In the genomic region with DNA sequence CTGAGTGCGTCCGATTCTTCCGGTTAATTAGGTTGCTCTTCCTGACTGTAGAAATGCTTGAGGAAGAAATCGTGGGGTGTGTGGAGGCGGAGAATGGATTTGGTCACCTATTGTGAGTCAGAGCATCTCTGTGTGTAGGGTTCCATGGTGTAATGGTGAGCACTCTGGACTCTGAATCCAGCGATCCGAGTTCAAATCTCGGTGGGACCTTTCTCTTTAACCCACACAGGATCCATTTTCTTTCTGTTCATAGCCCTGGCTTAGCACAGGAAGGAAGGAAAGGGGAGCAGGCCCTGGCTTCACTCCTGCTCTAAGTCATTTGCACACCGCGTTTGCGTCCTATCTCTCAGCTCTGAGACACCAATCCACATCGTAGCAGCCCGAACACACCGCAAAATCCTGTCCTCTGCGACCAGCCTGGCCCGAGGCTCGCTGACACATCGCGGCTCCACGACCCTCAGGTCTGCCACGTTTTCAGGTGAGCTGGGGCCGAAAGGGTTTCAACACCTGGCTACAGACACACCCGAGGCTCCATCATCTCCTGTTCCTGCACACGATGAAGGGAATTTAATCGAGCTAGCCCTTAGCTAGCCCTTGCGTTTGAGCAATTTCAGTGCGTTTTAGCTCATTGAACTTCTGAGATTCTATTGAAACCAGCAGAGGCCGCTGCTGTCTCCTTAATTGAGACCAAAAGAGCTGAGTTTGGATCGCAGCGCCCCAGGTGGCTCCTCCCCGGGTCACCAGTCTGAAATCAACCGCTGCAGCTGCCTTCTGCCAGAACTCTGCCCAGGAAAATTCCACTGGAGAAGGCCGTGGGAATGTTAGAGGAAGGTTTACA, we compare ENCODE assay signal across 8 mouse cellular contexts. TPM values are rescaled to one million over a fixed set of nuclear protein-coding genes. Genes with fewer than 3 reads are reported as not detected.
A peak's percentile ranks its signal among the peaks of the same experiment; 100 is the strongest.
DNase-seq lines count a peak whose midpoint lies in the region; ATAC-seq lines count a peak whose summit lies in the region.

No protein-coding gene starts in this region.

- WGBS in embryonic facial prominence, embryonic 12.5 days, result under 1% methylated on average over 33 of the region's 33 CpGs
- WGBS in heart, embryonic 11.5 days (ENCODE audit: insufficient replicate concordance), result under 1% methylated on average over 33 of the region's 33 CpGs
- WGBS in kidney, embryonic 16.5 days, result under 1% methylated on average over 33 of the region's 33 CpGs
- 2% methylated on average over 33 of the region's 33 CpGs for WGBS in liver, embryonic 11.5 days

- H3K9ac ChIP-seq in embryonic facial prominence, embryonic 12.5 days, result peak overlapping the region; percentile 36
- peak overlapping the region; percentile 59 for H3K9ac ChIP-seq in heart, embryonic 11.5 days (ENCODE audit: low read depth, low read length)
- peak overlapping the region; percentile 71 for H3K9ac ChIP-seq in kidney, embryonic 16.5 days (replicated peaks; ENCODE audit: low read length)
- H3K9ac ChIP-seq in liver, embryonic 11.5 days (ENCODE audit: low read depth, low read length), result peak overlapping the region; percentile 44

- H3K27me3 ChIP-seq in embryonic facial prominence, embryonic 12.5 days, result no peaks in the 10 kb centered on the region
- peaks cover 2% of the 10 kb centered on the region; the same call in 1 of the 2 replicates for H3K27me3 ChIP-seq in heart, embryonic 11.5 days (ENCODE audit: control insufficient read depth, insufficient read depth, low read length)
- H3K27me3 ChIP-seq in kidney, embryonic 16.5 days (ENCODE audit: insufficient read depth, low read length), result peaks cover 4% of the 10 kb centered on the region; the same call in 1 of the 2 replicates
- H3K27me3 ChIP-seq in liver, embryonic 11.5 days (replicated peaks; ENCODE audit: control insufficient read depth, insufficient read depth, low read length), result peaks cover 9% of the 10 kb centered on the region
- H3K27me3 ChIP-seq in splenic B cell, adult 2 months (ENCODE audit: control insufficient read depth, insufficient read depth, low read length, poor library complexity, severe bottlenecking), result no peaks in the 10 kb centered on the region

- no peaks in the 10 kb centered on the region for H3K9me3 ChIP-seq in embryonic facial prominence, embryonic 12.5 days
- no peaks in the 10 kb centered on the region for H3K9me3 ChIP-seq in heart, embryonic 11.5 days (replicated peaks; ENCODE audit: control insufficient read depth, low read length)
- no peaks in the 10 kb centered on the region for H3K9me3 ChIP-seq in kidney, embryonic 16.5 days (ENCODE audit: low read length)
- H3K9me3 ChIP-seq in liver, embryonic 11.5 days (ENCODE audit: control insufficient read depth, low read length), result no peaks in the 10 kb centered on the region

- peak; percentile 90 for DNase-seq in A20 (ENCODE audit: low read depth, low spot score)
- DNase-seq in adrenal gland, postnatal 14 days, result peak; percentile 85
- DNase-seq in liver, embryonic 11.5 days (ENCODE audit: low spot score), result peak; percentile 68
- peak; percentile 87 for DNase-seq in splenic B cell, adult 2 months (ENCODE audit: low read depth, low spot score)

- peak overlapping the region; percentile 75 for H3K4me2 ChIP-seq in embryonic facial prominence, embryonic 12.5 days (replicated peaks)
- peak overlapping the region; percentile 90 for H3K4me2 ChIP-seq in heart, embryonic 11.5 days
- peak overlapping the region; percentile 95 for H3K4me2 ChIP-seq in kidney, embryonic 16.5 days (replicated peaks; ENCODE audit: low read depth, low read length)
- peak overlapping the region; percentile 79 for H3K4me2 ChIP-seq in liver, embryonic 11.5 days

- H3K27ac ChIP-seq in embryonic facial prominence, embryonic 12.5 days, result no peak overlapping the region
- H3K27ac ChIP-seq in heart, embryonic 11.5 days (ENCODE audit: low read depth, low read length), result no peak overlapping the region
- 0 out of 2 replicates have a peak overlapping the region, but pooled peaks have one; percentile 3 for H3K27ac ChIP-seq in kidney, embryonic 16.5 days (ENCODE audit: low read length)
- H3K27ac ChIP-seq in liver, embryonic 11.5 days (ENCODE audit: low read depth, low read length), result no peak overlapping the region

- H3K4me1 ChIP-seq in embryonic facial prominence, embryonic 12.5 days, result peaks cover 11% of the 10 kb centered on the region; the same call in 1 of the 2 replicates
- peaks cover 14% of the 10 kb centered on the region; the same call in 1 of the 2 replicates for H3K4me1 ChIP-seq in heart, embryonic 11.5 days (ENCODE audit: control insufficient read depth, insufficient read depth, low read length)
- peaks cover 29% of the 10 kb centered on the region for H3K4me1 ChIP-seq in kidney, embryonic 16.5 days (ENCODE audit: insufficient read depth, low read length)
- peaks cover 8% of the 10 kb centered on the region; the same call in 1 of the 2 replicates for H3K4me1 ChIP-seq in liver, embryonic 11.5 days (replicated peaks; ENCODE audit: control insufficient read depth, insufficient read depth, low read length)

- H3K36me3 ChIP-seq in embryonic facial prominence, embryonic 12.5 days, result no peaks in the 10 kb centered on the region
- H3K36me3 ChIP-seq in heart, embryonic 11.5 days (ENCODE audit: control insufficient read depth, insufficient read depth, low read length), result no peaks in the 10 kb centered on the region
- H3K36me3 ChIP-seq in kidney, embryonic 16.5 days (ENCODE audit: insufficient read depth, low read length), result no peaks in the 10 kb centered on the region
- no peaks in the 10 kb centered on the region for H3K36me3 ChIP-seq in liver, embryonic 11.5 days (ENCODE audit: control insufficient read depth, insufficient read depth, low read length)
- no peaks in the 10 kb centered on the region for H3K36me3 ChIP-seq in splenic B cell, adult 2 months (ENCODE audit: control insufficient read depth, insufficient read depth, low read length, poor library complexity, severe bottlenecking)

- no peak for ATAC-seq in embryonic facial prominence, embryonic 12.5 days (ENCODE audit: insufficient number of reproducible peaks, insufficient read depth, low FRiP score, low TSS enrichment)
- ATAC-seq in heart, embryonic 11.5 days (replicated peaks; ENCODE audit: insufficient number of reproducible peaks, low FRiP score, low TSS enrichment), result peak; percentile 15; the same call in 1 of the 2 replicates
- ATAC-seq in kidney, embryonic 16.5 days (ENCODE audit: low FRiP score, low TSS enrichment), result peak; percentile 40; the same call in 1 of the 2 replicates
- ATAC-seq in liver, embryonic 11.5 days (replicated peaks; ENCODE audit: low FRiP score), result peak; percentile 66
- peak; percentile 72 for ATAC-seq in monocyte, adult 5-6 weeks (replicated peaks; ENCODE audit: insufficient number of reproducible peaks, low FRiP score, low TSS enrichment, poor library complexity, severe bottlenecking)

- peak overlapping the region; percentile 41 for H3K4me3 ChIP-seq in embryonic facial prominence, embryonic 12.5 days
- peak overlapping the region; percentile 37 for H3K4me3 ChIP-seq in heart, embryonic 11.5 days (ENCODE audit: low read depth, low read length)
- H3K4me3 ChIP-seq in kidney, embryonic 16.5 days (ENCODE audit: low read length), result peak overlapping the region; percentile 51
- peak overlapping the region; percentile 53 for H3K4me3 ChIP-seq in liver, embryonic 11.5 days (ENCODE audit: low read depth, low read length)

RNA-seq across cellular contexts. Expression of gene Gm17651, which starts 7.0 kb away (rescaled TPM):
- not detected in 2 replicates for total RNA-seq in adrenal gland, postnatal 14 days (2021)
- not detected in 2 replicates for polyA plus RNA-seq in embryonic facial prominence, embryonic 12.5 days (2016; fragmentation: Nextera tagmentation; extraction: Ambion mirVana)
- polyA plus RNA-seq in heart, embryonic 11.5 days (2014; fragmentation: Nextera tagmentation; extraction: Ambion mirVana), result not detected in 2 replicates
- not detected in 2 replicates for polyA plus RNA-seq in kidney, embryonic 16.5 days (2015; fragmentation: Nextera tagmentation; extraction: Ambion mirVana)
- not detected in 2 replicates for polyA plus RNA-seq in liver, embryonic 11.5 days (2014; fragmentation: Nextera tagmentation; extraction: Ambion mirVana)
- not detected in 3 replicates for total RNA-seq in monocyte, adult 5-6 weeks (2017)

RNA-seq across cellular contexts. Expression of gene Prkab2, which starts 23.5 kb away (rescaled TPM):
- 6.4 and 7.8 TPM in 2 replicates for total RNA-seq in adrenal gland, postnatal 14 days (2021)
- polyA plus RNA-seq in embryonic facial prominence, embryonic 12.5 days (2016; fragmentation: Nextera tagmentation; extraction: Ambion mirVana), result 9.6 and 10.8 TPM in 2 replicates
- polyA plus RNA-seq in heart, embryonic 11.5 days (2014; fragmentation: Nextera tagmentation; extraction: Ambion mirVana), result 16.0 and 23.3 TPM in 2 replicates
- polyA plus RNA-seq in kidney, embryonic 16.5 days (2015; fragmentation: Nextera tagmentation; extraction: Ambion mirVana), result 6.4 and 6.9 TPM in 2 replicates
- 4.5 and 5.4 TPM in 2 replicates for polyA plus RNA-seq in liver, embryonic 11.5 days (2014; fragmentation: Nextera tagmentation; extraction: Ambion mirVana)
- total RNA-seq in monocyte, adult 5-6 weeks (2017), result 16.1 to 29.4 TPM (median 19.3 TPM) in 3 replicates

RNA-seq across cellular contexts. Expression of gene Fmo5, which starts 52.9 kb away (rescaled TPM):
- total RNA-seq in adrenal gland, postnatal 14 days (2021), result 9.8 and 35.2 TPM in 2 replicates
- polyA plus RNA-seq in embryonic facial prominence, embryonic 12.5 days (2016; fragmentation: Nextera tagmentation; extraction: Ambion mirVana), result 1.3 and 1.5 TPM in 2 replicates
- 2.8 and 3.1 TPM in 2 replicates for polyA plus RNA-seq in heart, embryonic 11.5 days (2014; fragmentation: Nextera tagmentation; extraction: Ambion mirVana)
- 3.4 and 4.2 TPM in 2 replicates for polyA plus RNA-seq in kidney, embryonic 16.5 days (2015; fragmentation: Nextera tagmentation; extraction: Ambion mirVana)
- 4.1 and 4.4 TPM in 2 replicates for polyA plus RNA-seq in liver, embryonic 11.5 days (2014; fragmentation: Nextera tagmentation; extraction: Ambion mirVana)
- 4.5 to 10.1 TPM (median 9.1 TPM) in 3 replicates for total RNA-seq in monocyte, adult 5-6 weeks (2017)
